Mouse (Mus musculus): ENCODE measurements around the gene Adcy7. TPM values are rescaled to one million over a fixed set of nuclear protein-coding genes. Genes with fewer than 3 reads are reported as not detected.

Gene Adcy7
- polyA plus RNA-seq, 1 experiment, result 16.1 TPM

- H3K27ac ChIP-seq (ENCODE audit: insufficient read depth, low read length), result no peak overlapping the region
- TF ChIP-seq POLR2A (IDR thresholded peaks at IDR 0.05; ENCODE audit: low read depth, low read length) (no peak), CTCF (IDR thresholded peaks at IDR 0.05; ENCODE audit: borderline replicate concordance, insufficient read depth, low read length) (no peak)
- H3K4me1 ChIP-seq (ENCODE audit: control insufficient read depth, insufficient read depth, low read length), result no peaks in the 10 kb centered on the region
- no peak overlapping the region for H3K4me3 ChIP-seq (ENCODE audit: insufficient read depth, low read length)
These were observed 51.3 kb downstream of the Adcy7 start for GRCm38 (mm10) chr8:88323523-88323922.

GRCm38 (mm10) chr8:88324760-88325159 is 52.6 kb downstream of the Adcy7 start:
- H3K4me1 ChIP-seq (ENCODE audit: control insufficient read depth, insufficient read depth, low read length), result no peaks in the 10 kb centered on the region
- TF ChIP-seq POLR2A (IDR thresholded peaks at IDR 0.05; ENCODE audit: low read depth, low read length), result no peak
- TF ChIP-seq CTCF (IDR thresholded peaks at IDR 0.05; ENCODE audit: borderline replicate concordance, insufficient read depth, low read length), result no peak
- H3K27ac ChIP-seq (ENCODE audit: insufficient read depth, low read length), result no peak overlapping the region
- H3K4me3 ChIP-seq (ENCODE audit: insufficient read depth, low read length), result no peak overlapping the region

DNA sequence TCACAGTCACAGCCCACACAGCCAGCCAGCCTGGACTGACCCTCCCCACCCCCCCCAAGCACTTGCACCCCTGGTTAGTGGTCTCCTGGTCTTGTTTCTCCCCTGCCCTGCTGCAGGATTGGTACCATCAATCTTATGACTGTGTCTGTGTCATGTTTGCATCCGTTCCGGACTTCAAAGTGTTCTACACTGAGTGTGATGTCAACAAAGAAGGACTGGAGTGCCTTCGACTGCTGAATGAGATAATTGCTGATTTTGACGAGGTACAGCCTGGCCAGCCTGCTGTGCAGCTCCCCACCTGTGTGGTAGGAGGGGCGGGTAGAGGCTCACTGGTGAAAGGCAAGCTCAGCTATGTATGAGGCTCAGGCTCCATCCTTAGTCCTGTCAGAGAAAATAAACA is 53.0 kb downstream of the Adcy7 start:
- Histone ChIP-seq H3K4me3 (ENCODE audit: insufficient read depth, low read length) (no peak overlapping the region), H3K27ac (ENCODE audit: insufficient read depth, low read length) (no peak overlapping the region), H3K4me1 (ENCODE audit: control insufficient read depth, insufficient read depth, low read length) (no peaks in the 10 kb centered on the region)
- TF ChIP-seq CTCF (IDR thresholded peaks at IDR 0.05; ENCODE audit: borderline replicate concordance, insufficient read depth, low read length) (no peak), POLR2A (IDR thresholded peaks at IDR 0.05; ENCODE audit: low read depth, low read length) (no peak)

DNA sequence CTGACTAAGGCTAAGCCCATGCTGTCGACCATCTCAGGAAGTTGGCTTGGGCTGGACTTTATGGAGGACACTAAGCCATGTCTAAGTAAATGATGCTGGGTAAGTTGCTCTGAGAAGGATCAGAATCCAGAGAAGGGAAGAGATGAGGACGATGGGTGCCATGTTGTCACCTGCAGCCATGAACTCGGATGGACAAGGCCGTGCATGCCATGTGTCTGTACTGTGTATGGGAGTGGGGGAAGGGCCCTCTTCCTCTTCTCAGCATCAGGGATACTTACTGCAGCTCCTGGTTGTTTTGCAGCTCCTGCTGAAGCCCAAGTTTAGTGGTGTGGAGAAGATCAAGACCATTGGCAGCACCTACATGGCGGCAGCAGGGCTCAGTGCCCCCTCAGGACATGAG is 53.6 kb downstream of the Adcy7 start:
- TF ChIP-seq POLR2A (IDR thresholded peaks at IDR 0.05; ENCODE audit: low read depth, low read length) (no peak), CTCF (IDR thresholded peaks at IDR 0.05; ENCODE audit: borderline replicate concordance, insufficient read depth, low read length) (no peak)
- no peak overlapping the region for H3K4me3 ChIP-seq (ENCODE audit: insufficient read depth, low read length)
- no peak overlapping the region for H3K27ac ChIP-seq (ENCODE audit: insufficient read depth, low read length)
- H3K4me1 ChIP-seq (ENCODE audit: control insufficient read depth, insufficient read depth, low read length), result no peaks in the 10 kb centered on the region

GRCm38 (mm10) chr8:88326328-88326727 is 54.1 kb downstream of the Adcy7 start:
- Histone ChIP-seq H3K4me1 (ENCODE audit: control insufficient read depth, insufficient read depth, low read length) (no peaks in the 10 kb centered on the region), H3K4me3 (ENCODE audit: insufficient read depth, low read length) (no peak overlapping the region), H3K27ac (ENCODE audit: insufficient read depth, low read length) (no peak overlapping the region)
- TF ChIP-seq POLR2A (IDR thresholded peaks at IDR 0.05; ENCODE audit: low read depth, low read length), result no peak
- no peak for TF ChIP-seq CTCF (IDR thresholded peaks at IDR 0.05; ENCODE audit: borderline replicate concordance, insufficient read depth, low read length)

DNA sequence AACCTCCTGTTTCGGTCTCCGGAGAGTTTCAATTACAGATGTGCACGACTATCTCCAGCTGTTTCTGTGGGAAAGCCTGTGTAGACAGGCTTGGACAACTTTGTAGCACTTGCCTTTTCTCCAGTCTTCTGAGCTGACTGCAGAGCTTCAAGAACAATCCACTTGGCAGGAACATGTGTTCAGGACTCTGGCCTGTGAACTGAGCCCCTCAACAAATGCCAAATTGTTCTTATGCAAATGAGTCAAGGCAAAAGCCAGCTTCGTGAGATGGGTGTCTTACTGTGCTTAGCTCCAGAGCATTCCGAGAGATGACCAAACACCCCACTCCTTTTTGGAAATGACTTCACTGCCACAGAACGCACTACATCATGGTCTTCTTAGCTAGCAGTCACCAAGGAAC is 56.5 kb downstream of the Adcy7 start:
- no peak for TF ChIP-seq POLR2A (IDR thresholded peaks at IDR 0.05; ENCODE audit: low read depth, low read length)
- no peak for TF ChIP-seq CTCF (IDR thresholded peaks at IDR 0.05; ENCODE audit: borderline replicate concordance, insufficient read depth, low read length)
- Histone ChIP-seq H3K4me1 (ENCODE audit: control insufficient read depth, insufficient read depth, low read length) (no peaks in the 10 kb centered on the region), H3K4me3 (ENCODE audit: insufficient read depth, low read length) (no peak overlapping the region), H3K27ac (ENCODE audit: insufficient read depth, low read length) (no peak overlapping the region)

DNA sequence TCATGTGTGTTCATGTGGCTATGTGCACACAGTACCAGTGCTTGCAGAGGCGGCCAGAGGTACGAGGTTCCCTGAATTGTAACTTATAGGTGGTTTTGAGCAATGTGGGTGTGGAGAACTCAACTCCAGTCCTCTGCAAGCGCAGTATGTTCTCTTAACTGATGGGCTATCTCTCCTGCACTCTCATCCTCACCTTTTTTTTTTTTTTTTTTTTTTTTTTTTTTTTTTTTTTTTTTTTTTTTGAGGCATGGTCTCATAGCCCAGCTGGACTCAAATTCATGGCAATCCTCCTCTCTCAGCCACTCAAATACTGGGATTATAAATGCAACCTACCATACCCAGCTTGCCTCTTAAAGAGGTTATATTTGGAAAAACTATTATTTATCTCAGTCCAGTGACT is 58.6 kb downstream of the Adcy7 start:
- Histone ChIP-seq H3K4me1 (ENCODE audit: control insufficient read depth, insufficient read depth, low read length) (no peaks in the 10 kb centered on the region), H3K4me3 (ENCODE audit: insufficient read depth, low read length) (no peak overlapping the region), H3K27ac (ENCODE audit: insufficient read depth, low read length) (no peak overlapping the region)
- no peak for TF ChIP-seq POLR2A (IDR thresholded peaks at IDR 0.05; ENCODE audit: low read depth, low read length)
- no peak for TF ChIP-seq CTCF (IDR thresholded peaks at IDR 0.05; ENCODE audit: borderline replicate concordance, insufficient read depth, low read length)

GRCm38 (mm10) chr8:88334384-88334783 is 62.2 kb downstream of the Adcy7 start:
- no peaks in the 10 kb centered on the region for H3K4me1 ChIP-seq (ENCODE audit: control insufficient read depth, insufficient read depth, low read length)
- no peak overlapping the region for H3K27ac ChIP-seq (ENCODE audit: insufficient read depth, low read length)
- H3K4me3 ChIP-seq (ENCODE audit: insufficient read depth, low read length), result no peak overlapping the region
- TF ChIP-seq CTCF (IDR thresholded peaks at IDR 0.05; ENCODE audit: borderline replicate concordance, insufficient read depth, low read length) (no peak), POLR2A (IDR thresholded peaks at IDR 0.05; ENCODE audit: low read depth, low read length) (no peak)

DNA sequence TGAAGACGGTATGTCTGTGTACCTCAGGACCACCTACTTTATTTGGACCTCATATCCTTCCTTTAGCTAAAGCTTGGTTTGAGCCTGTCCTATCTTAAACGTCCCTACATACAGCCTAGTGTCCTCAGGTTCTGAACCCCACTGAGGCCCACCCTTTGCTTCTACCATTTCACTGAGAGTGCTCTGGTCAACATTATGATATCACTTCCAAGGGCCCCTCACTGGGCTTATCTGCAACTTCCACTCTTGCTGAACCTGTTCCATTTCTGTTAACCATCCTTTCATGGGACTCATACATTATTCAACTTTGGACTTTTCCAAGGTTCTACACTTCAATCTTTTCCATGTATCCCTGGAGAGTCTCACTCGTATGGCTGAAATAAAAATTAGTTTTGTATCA is 62.8 kb downstream of the Adcy7 start:
- no peak overlapping the region for H3K4me3 ChIP-seq (ENCODE audit: insufficient read depth, low read length)
- H3K4me1 ChIP-seq (ENCODE audit: control insufficient read depth, insufficient read depth, low read length), result peaks cover under 1% of the 10 kb centered on the region; the same call in 1 of the 2 replicates
- no peak for TF ChIP-seq CTCF (IDR thresholded peaks at IDR 0.05; ENCODE audit: borderline replicate concordance, insufficient read depth, low read length)
- no peak for TF ChIP-seq POLR2A (IDR thresholded peaks at IDR 0.05; ENCODE audit: low read depth, low read length)
- no peak overlapping the region for H3K27ac ChIP-seq (ENCODE audit: insufficient read depth, low read length)

DNA sequence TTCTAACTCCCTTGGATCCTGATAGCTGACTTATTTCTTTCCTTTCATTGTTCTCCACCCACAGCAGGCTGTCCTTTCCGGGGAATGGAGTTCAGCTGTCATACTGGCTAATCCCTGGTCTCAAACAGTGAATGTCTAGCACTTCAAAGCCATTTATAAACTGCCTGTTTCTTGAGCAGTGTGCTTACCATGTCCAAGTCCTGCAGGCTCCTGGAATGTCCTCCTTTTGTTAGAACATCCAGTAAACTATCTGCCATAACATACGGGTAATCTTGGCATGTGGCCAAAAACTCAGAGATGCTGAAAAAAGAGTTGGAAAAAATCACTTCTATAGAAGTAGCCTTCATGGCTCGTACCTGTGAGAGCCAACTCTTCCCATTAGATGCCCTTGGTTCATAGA is 67.0 kb downstream of the Adcy7 start:
- no peak overlapping the region for H3K4me3 ChIP-seq (ENCODE audit: insufficient read depth, low read length)
- H3K27ac ChIP-seq (ENCODE audit: insufficient read depth, low read length), result no peak overlapping the region
- TF ChIP-seq POLR2A (IDR thresholded peaks at IDR 0.05; ENCODE audit: low read depth, low read length) (no peak), CTCF (IDR thresholded peaks at IDR 0.05; ENCODE audit: borderline replicate concordance, insufficient read depth, low read length) (no peak)
- peaks cover 6% of the 10 kb centered on the region for H3K4me1 ChIP-seq (ENCODE audit: control insufficient read depth, insufficient read depth, low read length)
